Mouse (Mus musculus) myocyte (in vitro differentiated cells): ENCODE results near the gene Slit3. TPM values are rescaled to one million over a fixed set of nuclear protein-coding genes. Genes with fewer than 3 reads are reported as not detected.

ENCODE experiments used
- H3K27me3 ChIP-seq: one replicate; pipeline ENCODE4 v1.6.1; 2011; ENCODE audit not compliant: control insufficient read depth, insufficient read depth, insufficient read length
- H3K36me3 ChIP-seq: one replicate; pipeline ENCODE4 v1.6.1; 2011; ENCODE audit not compliant: control insufficient read depth, insufficient read depth
- H3K4me2 ChIP-seq: one replicate; pipeline ENCODE4 v1.6.1; 2011; ENCODE audit warnings: low read depth, control low read depth
- H3K4me3 ChIP-seq: one replicate; pipeline ENCODE4 v1.5.1; 2011; ENCODE audit warnings: mild to moderate bottlenecking, control low read depth, moderate library complexity
- H3K79me2 ChIP-seq: one replicate; pipeline ENCODE4 v1.6.1; 2011; ENCODE audit not compliant: control insufficient read depth, insufficient read depth
- H3ac ChIP-seq: one replicate; pipeline ENCODE4 v1.6.1; 2011; ENCODE audit not compliant: control insufficient read depth, insufficient read length
- CEBPB ChIP-seq: IDR thresholded peaks from 2 replicates; pipeline ENCODE4 v1.6.1; 2011; ENCODE audit warnings: mild to moderate bottlenecking, moderate library complexity; ENCODE audit not compliant: poor library complexity, insufficient read depth, severe bottlenecking
- E2F4 ChIP-seq: IDR thresholded peaks from one replicate; pipeline ENCODE4 v1.6.1; 2011; ENCODE audit warnings: mild to moderate bottlenecking, control low read depth, moderate library complexity; ENCODE audit not compliant: insufficient read depth
- MAX ChIP-seq: IDR thresholded peaks from one replicate; pipeline ENCODE4 v1.6.1; 2011; ENCODE audit warnings: low read depth, mild to moderate bottlenecking, control low read depth
- MYOD1 ChIP-seq, 3 experiments: IDR thresholded peaks; one replicate each; pipeline ENCODE4 v1.6.1; 2011; ENCODE audit warnings: control low read depth in 2 of 3, low read depth in 2 of 3, mild to moderate bottlenecking in 2 of 3, moderate library complexity in 1 of 3; ENCODE audit not compliant: insufficient read length in 2 of 3, control insufficient read depth in 1 of 3
- MYOG ChIP-seq, 3 experiments: IDR thresholded peaks; one replicate each; pipeline ENCODE4 v1.6.1; 2011; ENCODE audit warnings: control low read depth in 2 of 3, low read depth in 2 of 3, mild to moderate bottlenecking in 2 of 3; ENCODE audit not compliant: insufficient read length in 2 of 3, control insufficient read depth in 1 of 3, insufficient read depth in 1 of 3
- POLR2A ChIP-seq: IDR thresholded peaks from one replicate; pipeline ENCODE4 v1.6.1; 2011; ENCODE audit warnings: low read depth, mild to moderate bottlenecking, control low read depth, moderate library complexity; ENCODE audit not compliant: insufficient read length
- POLR2AphosphoS2 ChIP-seq: IDR thresholded peaks from one replicate; pipeline ENCODE4 v1.6.1; 2011; ENCODE audit warnings: low read depth, control low read depth; ENCODE audit not compliant: insufficient read length
- REST ChIP-seq: IDR thresholded peaks from one replicate; pipeline ENCODE4 v1.6.1; 2011; ENCODE audit warnings: mild to moderate bottlenecking, control low read depth, moderate library complexity; ENCODE audit not compliant: insufficient read depth, insufficient read length
- SRF ChIP-seq: IDR thresholded peaks from one replicate; pipeline ENCODE4 v1.6.1; 2011; ENCODE audit warnings: low read depth; ENCODE audit not compliant: control insufficient read depth, insufficient read length
- TCF12 ChIP-seq: IDR thresholded peaks from one replicate; pipeline ENCODE4 v1.6.1; 2011; ENCODE audit warnings: mild to moderate bottlenecking, control low read depth; ENCODE audit not compliant: poor library complexity, insufficient read depth, severe bottlenecking
- TCF3 ChIP-seq: IDR thresholded peaks from one replicate; pipeline ENCODE4 v1.6.1; 2011; ENCODE audit warnings: low read depth, control low read depth; ENCODE audit not compliant: insufficient read length
- USF1 ChIP-seq: IDR thresholded peaks from one replicate; pipeline ENCODE4 v1.6.1; 2011; ENCODE audit warnings: low read depth, mild to moderate bottlenecking, control low read depth, moderate library complexity
- polyA plus RNA-seq: library from polyadenylated mRNA; unstranded; fragments of >200 nt; fragmentation: generic; extraction: Trizol; gene quantifications from one replicate; pipeline ENCODE4 v1.2.1, GENCODE M21; 2012; ENCODE audit warnings: missing spikeins

The Slit3 gene
- polyA plus RNA-seq, 1 experiment: not detected

GRCm38 (mm10) chr11:35203673-35204072 is 82.6 kb downstream of the Slit3 start:
- H3K4me2 ChIP-seq: no peak overlapping the region
- no peaks in the 10 kb centered on the region for H3K27me3 ChIP-seq
- H3K36me3 ChIP-seq: no peaks in the 10 kb centered on the region
- H3K4me3 ChIP-seq: no peak overlapping the region
- no peaks in the 10 kb centered on the region for H3K79me2 ChIP-seq
- TF ChIP-seq SRF (no peak), POLR2A (no peak), CEBPB (no peak), MYOD1 (IDR thresholded peaks at IDR 0.05; ENCODE audit: control insufficient read depth in 1 of 3, insufficient read length in 2 of 3, low read depth in 2 of 3) (no peak), MYOG (IDR thresholded peaks at IDR 0.05; ENCODE audit: control insufficient read depth in 1 of 3, insufficient read depth in 1 of 3, insufficient read length in 2 of 3, low read depth in 2 of 3) (no peak), TCF12 (no peak), MAX (no peak), USF1 (no peak), TCF3 (no peak), POLR2AphosphoS2 (no peak), E2F4 (no peak), REST (no peak)
- H3ac ChIP-seq: no peak overlapping the region

DNA sequence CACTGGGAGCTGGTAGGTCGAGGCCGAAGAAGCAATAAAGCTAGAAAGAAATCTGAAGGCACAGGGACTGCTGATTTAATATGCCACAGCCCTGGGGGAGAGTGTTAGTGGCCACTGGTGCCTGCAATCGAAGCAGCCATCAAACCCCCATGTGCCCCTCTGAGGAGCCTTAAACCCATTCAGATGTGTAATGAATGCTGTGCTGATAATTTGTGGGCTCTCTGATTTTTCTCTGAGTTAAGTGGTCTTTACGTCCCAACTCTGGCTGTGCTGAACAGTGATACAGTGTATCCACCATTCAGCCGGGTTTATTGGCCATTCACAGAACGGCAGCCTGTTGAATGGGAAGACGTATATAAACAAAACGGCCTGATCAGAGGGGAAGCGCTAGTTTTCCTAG is 83.1 kb downstream of the Slit3 start:
- no peaks in the 10 kb centered on the region for H3K27me3 ChIP-seq
- no peak overlapping the region for H3ac ChIP-seq
- no peak overlapping the region for H3K4me2 ChIP-seq
- H3K79me2 ChIP-seq: no peaks in the 10 kb centered on the region
- H3K36me3 ChIP-seq: no peaks in the 10 kb centered on the region
- no peak overlapping the region for H3K4me3 ChIP-seq
- TF ChIP-seq TCF12 (no peak), MYOG (IDR thresholded peaks at IDR 0.05; ENCODE audit: control insufficient read depth in 1 of 3, insufficient read depth in 1 of 3, insufficient read length in 2 of 3, low read depth in 2 of 3) (no peak), USF1 (no peak), E2F4 (no peak), POLR2AphosphoS2 (no peak), POLR2A (no peak), REST (no peak), TCF3 (no peak), SRF (no peak), MYOD1 (IDR thresholded peaks at IDR 0.05; ENCODE audit: control insufficient read depth in 1 of 3, insufficient read length in 2 of 3, low read depth in 2 of 3) (no peak)

GRCm38 (mm10) chr11:35210728-35211682 is 90.0 kb downstream of the Slit3 start:
- no peak for TF ChIP-seq POLR2AphosphoS2
- TF ChIP-seq REST: no peak
- TF ChIP-seq POLR2A: no peak
- no peak for TF ChIP-seq TCF12
- TF ChIP-seq TCF3: no peak
- no peak for TF ChIP-seq E2F4
- no peak for TF ChIP-seq CEBPB
- TF ChIP-seq MYOD1 (IDR thresholded peaks at IDR 0.05; ENCODE audit: control insufficient read depth in 1 of 3, insufficient read length in 2 of 3, low read depth in 2 of 3): no peak
- TF ChIP-seq USF1: no peak
- TF ChIP-seq SRF: no peak
- TF ChIP-seq MYOG (IDR thresholded peaks at IDR 0.05; ENCODE audit: control insufficient read depth in 1 of 3, insufficient read depth in 1 of 3, insufficient read length in 2 of 3, low read depth in 2 of 3): no peak
- TF ChIP-seq MAX: no peak
- no peaks in the 10 kb centered on the region for H3K36me3 ChIP-seq
- no peak overlapping the region for H3K4me2 ChIP-seq
- H3K27me3 ChIP-seq: no peaks in the 10 kb centered on the region
- no peaks in the 10 kb centered on the region for H3K79me2 ChIP-seq
- no peak overlapping the region for H3K4me3 ChIP-seq
- H3ac ChIP-seq: no peak overlapping the region

DNA sequence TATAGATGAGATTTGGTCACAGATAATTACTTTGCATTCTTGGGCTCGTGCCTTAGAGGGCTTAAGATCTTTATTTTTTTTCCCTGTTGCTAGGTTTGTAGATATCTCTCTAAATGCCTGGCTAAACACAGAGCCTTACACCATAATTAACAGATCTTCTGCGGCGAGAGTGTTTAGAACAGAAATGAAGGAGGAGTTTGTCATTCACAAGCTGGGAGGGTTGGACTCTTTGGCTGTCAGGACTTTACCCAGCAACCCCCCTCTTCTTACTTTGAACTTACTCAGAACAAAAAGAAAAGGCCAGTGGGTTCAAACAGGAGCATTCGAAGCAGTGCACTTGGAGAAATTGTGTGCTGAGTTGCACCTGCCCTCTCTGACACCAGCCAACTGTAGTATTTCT is 103.0 kb downstream of the Slit3 start:
- Histone ChIP-seq H3K27me3 (no peaks in the 10 kb centered on the region), H3ac (no peak overlapping the region), H3K79me2 (no peaks in the 10 kb centered on the region), H3K4me3 (no peak overlapping the region), H3K4me2 (no peak overlapping the region), H3K36me3 (no peaks in the 10 kb centered on the region)
- TF ChIP-seq POLR2A: no peak
- TF ChIP-seq MYOD1 (IDR thresholded peaks at IDR 0.05; ENCODE audit: control insufficient read depth in 1 of 3, insufficient read length in 2 of 3, low read depth in 2 of 3): no peak
- TF ChIP-seq TCF12: no peak
- TF ChIP-seq MAX: no peak
- TF ChIP-seq CEBPB: no peak

DNA sequence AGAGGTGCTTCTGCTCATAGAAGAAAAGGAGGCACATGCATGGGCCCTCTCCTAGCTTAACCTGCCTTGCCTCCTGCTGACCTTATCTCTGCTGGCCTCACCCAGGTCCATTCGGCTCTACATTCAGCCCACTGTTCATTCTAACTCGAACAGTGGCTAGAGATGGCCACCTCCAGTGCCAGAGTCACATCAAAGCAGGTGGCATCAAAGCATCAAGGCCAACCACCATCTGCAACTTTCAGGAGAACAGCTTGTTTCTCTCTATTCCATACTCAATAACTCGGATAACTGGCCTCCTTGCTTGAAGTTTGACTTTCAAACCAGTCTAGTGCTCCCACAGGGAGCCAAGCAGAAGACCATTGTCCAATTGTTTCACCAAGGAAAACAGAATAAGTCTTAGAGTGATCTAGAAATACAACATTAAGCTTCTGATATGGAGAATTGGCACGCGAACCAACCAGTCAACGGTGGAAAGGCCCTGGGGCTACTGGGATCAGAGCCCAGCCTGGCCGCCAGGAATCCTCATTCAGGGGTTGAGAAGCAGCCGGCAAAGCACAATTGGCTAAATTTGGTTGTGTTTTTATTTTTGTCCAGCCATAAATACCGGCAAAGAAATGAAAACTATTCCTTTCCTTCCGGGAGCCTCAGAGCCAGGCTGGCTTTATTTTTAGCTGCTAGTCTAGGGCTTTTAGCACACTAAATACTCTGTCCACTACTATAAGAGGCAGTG is 110.5 kb downstream of the Slit3 start:
- no peak for TF ChIP-seq POLR2A
- TF ChIP-seq TCF12: no peak
- no peak for TF ChIP-seq E2F4
- no peak for TF ChIP-seq POLR2AphosphoS2
- TF ChIP-seq USF1: no peak
- TF ChIP-seq REST: no peak
- no peak for TF ChIP-seq MAX
- TF ChIP-seq CEBPB: no peak
- no peak for TF ChIP-seq SRF
- TF ChIP-seq TCF3: no peak
- no peak for TF ChIP-seq MYOG (IDR thresholded peaks at IDR 0.05; ENCODE audit: control insufficient read depth in 1 of 3, insufficient read depth in 1 of 3, insufficient read length in 2 of 3, low read depth in 2 of 3)
- no peak for TF ChIP-seq MYOD1 (IDR thresholded peaks at IDR 0.05; ENCODE audit: control insufficient read depth in 1 of 3, insufficient read length in 2 of 3, low read depth in 2 of 3)
- Histone ChIP-seq H3ac (no peak overlapping the region), H3K79me2 (no peaks in the 10 kb centered on the region), H3K27me3 (no peaks in the 10 kb centered on the region), H3K4me3 (no peak overlapping the region), H3K36me3 (no peaks in the 10 kb centered on the region), H3K4me2 (no peak overlapping the region)
